Mouse (Mus musculus) heart, postnatal 0 days (tissue): ENCODE measurements around the gene Rasa4. TPM values are rescaled to one million over a fixed set of nuclear protein-coding genes. Genes with fewer than 3 reads are reported as not detected.
A peak's percentile ranks its signal among the peaks of the same experiment; 100 is the strongest.
"Not testable (repeated sequence)": the region's sequence is repeated elsewhere in the genome, so short reads cannot be mapped to it uniquely, and the experiment has no call there.

Experiments
- ATAC-seq: fragments of 200-750 bp; cut with Nextera tagmentation; 2 replicates; pipeline ENCODE4 v1.8.0; 2017; ENCODE audit warnings: low read depth, moderate number of reproducible peaks, moderate library complexity; ENCODE audit not compliant: insufficient read depth
- DNase-seq: peaks from one replicate; pipeline ENCODE4 v3.0.0-alpha.2; 2016; ENCODE audit warnings: low spot score
- H3K27ac ChIP-seq: fragments of 300-500 bp; sonication (generic); 2 replicates; pipeline ENCODE4 v1.5.1; 2014; ENCODE audit warnings: low read depth, mild to moderate bottlenecking
- H3K27me3 ChIP-seq: fragments of 300-500 bp; sonication (generic); 2 replicates; pipeline ENCODE4 v1.6.1; 2014; ENCODE audit warnings: low read length, mixed read lengths; ENCODE audit not compliant: control insufficient read depth, insufficient read depth
- H3K36me3 ChIP-seq: fragments of 300-500 bp; sonication (generic); replicated peaks from 2 replicates; pipeline ENCODE4 v1.6.1; 2014; ENCODE audit warnings: low read length, mixed read lengths; ENCODE audit not compliant: control insufficient read depth, insufficient read depth
- H3K4me1 ChIP-seq: fragments of 300-500 bp; sonication (generic); 2 replicates; pipeline ENCODE4 v1.6.1; 2014; ENCODE audit warnings: antibody characterized with exemption; ENCODE audit not compliant: control insufficient read depth, insufficient read depth
- H3K4me2 ChIP-seq: fragments of 300-500 bp; sonication (generic); 2 replicates; pipeline ENCODE4 v1.6.1; 2014; ENCODE audit warnings: low read depth, mild to moderate bottlenecking, low read length, moderate library complexity
- H3K4me3 ChIP-seq: fragments of 300-500 bp; sonication (generic); 2 replicates; pipeline ENCODE4 v1.5.1; 2014; ENCODE audit warnings: low read depth, low read length
- H3K9ac ChIP-seq: fragments of 300-500 bp; sonication (generic); replicated peaks from 2 replicates; pipeline ENCODE4 v1.6.1; 2014; ENCODE audit warnings: low read depth, low read length, mixed read lengths
- H3K9me3 ChIP-seq: fragments of 300-500 bp; sonication (generic); replicated peaks from 2 replicates; pipeline ENCODE4 v1.6.1; 2016; ENCODE audit warnings: low read length; ENCODE audit not compliant: control insufficient read depth
- CTCF ChIP-seq: IDR thresholded peaks from 2 replicates; pipeline ENCODE4 v1.5.1; 2016; ENCODE audit warnings: antibody characterized with exemption, control low read depth, low read depth
- EP300 ChIP-seq: IDR thresholded peaks from 2 replicates; pipeline ENCODE4 v1.6.1; 2016; ENCODE audit warnings: antibody characterized with exemption, low read depth
- WGBS: fragments of 180-500 bp; shearing (Covaris S2); extraction: QIAGEN DNeasy Blood & Tissue Kit; methylation state at CpG from one replicate; pipeline ENCODE4 v1.1.7; 2014; 5-methylcytosine and 5-hydroxymethylcytosine counted together
- polyA plus RNA-seq: library from polyadenylated mRNA; unstranded; fragments of >200 nt; fragmentation: Nextera tagmentation; extraction: Ambion mirVana; gene quantifications from 2 replicates; pipeline ENCODE4 v1.2.1, GENCODE M21; 2015
- total RNA-seq: library from RNA; depleted of rRNA; stranded (reverse); fragments of >200 nt; gene quantifications from 2 replicates; pipeline ENCODE4 v1.2.3, GENCODE M21; 2014; ENCODE audit warnings: low replicate concordance

Rasa4 gene
- total and polyA plus RNA-seq, 2 experiments from 2014 or later: 0.96 to 6.2 TPM

- 26% methylated on average over 8 of the region's 8 CpGs for WGBS
- no peak overlapping the region for H3K4me2 ChIP-seq
- no peak for ATAC-seq
- H3K4me1 ChIP-seq: no peaks in the 10 kb centered on the region
- no peak overlapping the region for H3K27ac ChIP-seq
- H3K4me3 ChIP-seq: no peak overlapping the region
- no peak overlapping the region for H3K9ac ChIP-seq
- TF ChIP-seq EP300: no peak
- no peak for TF ChIP-seq CTCF
- DNase-seq: no peak
- no peaks in the 10 kb centered on the region for H3K36me3 ChIP-seq
- no peaks in the 10 kb centered on the region for H3K9me3 ChIP-seq
- H3K27me3 ChIP-seq: peaks cover 13% of the 10 kb centered on the region; the same call in 1 of the 2 replicates
Measured at GRCm38 (mm10) chr5:136057085-136057484, 26.6 kb upstream of the Rasa4 start.

- H3K27me3 ChIP-seq: peaks cover 13% of the 10 kb centered on the region; the same call in 1 of the 2 replicates
- H3K4me2 ChIP-seq: no peak overlapping the region
- peak; percentile 37 for DNase-seq
- WGBS: 11% methylated on average over 12 of the region's 12 CpGs
- no peaks in the 10 kb centered on the region for H3K4me1 ChIP-seq
- ATAC-seq: no peak
- TF ChIP-seq EP300 (no peak), CTCF (peak; percentile 97)
- no peaks in the 10 kb centered on the region for H3K36me3 ChIP-seq
- H3K9ac ChIP-seq: no peak overlapping the region
- no peaks in the 10 kb centered on the region for H3K9me3 ChIP-seq
- H3K27ac ChIP-seq: no peak overlapping the region
- H3K4me3 ChIP-seq: no peak overlapping the region
Measured at GRCm38 (mm10) chr5:136061567-136061966, 22.1 kb upstream of the Rasa4 start.

GRCm38 (mm10) chr5:136063920-136064319, 19.8 kb upstream of the Rasa4 start:
- TF ChIP-seq CTCF (no peak), EP300 (no peak)
- 0 out of 2 replicates have a peak, but pooled peaks cover 7% of the 10 kb centered on the region for H3K27me3 ChIP-seq
- no peak overlapping the region for H3K27ac ChIP-seq
- no peaks in the 10 kb centered on the region for H3K9me3 ChIP-seq
- no peak overlapping the region for H3K9ac ChIP-seq
- no peak for DNase-seq
- WGBS: 84% methylated on average over 10 of the region's 10 CpGs
- H3K4me3 ChIP-seq: no peak overlapping the region
- no peaks in the 10 kb centered on the region for H3K4me1 ChIP-seq
- H3K36me3 ChIP-seq: no peaks in the 10 kb centered on the region
- H3K4me2 ChIP-seq: no peak overlapping the region
- ATAC-seq: no peak

GRCm38 (mm10) chr5:136066404-136067148, 17.1 kb upstream of the Rasa4 start:
- not testable (repeated sequence) for ATAC-seq, H3K4me3 ChIP-seq, H3K9me3 ChIP-seq, DNase-seq, H3K4me1 ChIP-seq, H3K4me2 ChIP-seq, H3K27ac ChIP-seq, H3K36me3 ChIP-seq, H3K27me3 ChIP-seq, H3K9ac ChIP-seq
- WGBS: 60% methylated on average over 10 of the region's 11 CpGs

GRCm38 (mm10) chr5:136069411-136069810, 14.3 kb upstream of the Rasa4 start:
- no peaks in the 10 kb centered on the region for H3K9me3 ChIP-seq
- no peak for ATAC-seq
- no peaks in the 10 kb centered on the region for H3K27me3 ChIP-seq
- H3K4me2 ChIP-seq: no peak overlapping the region
- H3K4me1 ChIP-seq: no peaks in the 10 kb centered on the region
- no peak overlapping the region for H3K27ac ChIP-seq
- TF ChIP-seq EP300 (no peak), CTCF (no peak)
- no peak overlapping the region for H3K4me3 ChIP-seq
- H3K9ac ChIP-seq: no peak overlapping the region
- WGBS: 64% methylated on average over 2 of the region's 2 CpGs
- DNase-seq: no peak
- no peaks in the 10 kb centered on the region for H3K36me3 ChIP-seq

GRCm38 (mm10) chr5:136073051-136073450, 10.7 kb upstream of the Rasa4 start:
- no peaks in the 10 kb centered on the region for H3K9me3 ChIP-seq
- H3K4me2 ChIP-seq: no peak overlapping the region
- no peaks in the 10 kb centered on the region for H3K27me3 ChIP-seq
- H3K27ac ChIP-seq: no peak overlapping the region
- WGBS: 38% methylated on average over 6 of the region's 6 CpGs
- no peak overlapping the region for H3K4me3 ChIP-seq
- no peaks in the 10 kb centered on the region for H3K4me1 ChIP-seq
- no peak overlapping the region for H3K9ac ChIP-seq
- H3K36me3 ChIP-seq: no peaks in the 10 kb centered on the region
- no peak for DNase-seq
- ATAC-seq: no peak
- no peak for TF ChIP-seq EP300
- TF ChIP-seq CTCF: no peak
